Comparison of ENCODE assay signal across 19 mouse cellular contexts in genomic region chr6:40519408-40519807, GRCm38 (mm10). TPM values are rescaled to one million over a fixed set of nuclear protein-coding genes. Genes with fewer than 3 reads are reported as not detected.
DNase-seq lines count a peak whose midpoint lies in the region; TF ChIP-seq lines count a peak whose summit lies in the region.
"Had no signal": no experiment of that assay in that cellular context is flagged by ENCODE, and none has a peak within 500 bp of the region (broad histone marks: within the 10 kb centered on the region; RNA-seq: fewer than 3 reads in every experiment).

Prss37 (minus strand) TSS chr6:40519508.

- H3K27ac ChIP-seq in testis, adult 2 months (ENCODE audit: control insufficient read depth, insufficient read depth, low read depth, low read length): no peak within 1 kb of the TSS

- no peaks in the 10 kb centered on the region for H3K36me3 ChIP-seq in testis, adult 2 months (ENCODE audit: control insufficient read depth, insufficient read depth, low read length)
- H3K36me3 ChIP-seq: G1E had no signal

- no peak for TF ChIP-seq CTCF in testis, adult 2 months (IDR thresholded peaks at IDR 0.05; ENCODE audit: control insufficient read depth, insufficient read depth, insufficient replicate concordance, low read depth, low read length)

- H3K4me1 ChIP-seq in testis, adult 2 months (ENCODE audit: control insufficient read depth, insufficient read depth, low read length): no peaks in the 10 kb centered on the region

- no peaks in the 10 kb centered on the region for H3K27me3 ChIP-seq in testis, adult 2 months (ENCODE audit: control insufficient read depth, insufficient read depth, low read length)
- H3K27me3 ChIP-seq: CH12.LX, Patski had no signal

- H3K4me3 ChIP-seq in testis, adult 2 months (ENCODE audit: control insufficient read depth, low read depth, low read length): peak within 1 kb of the TSS; percentile 79

- DNase-seq in testis, postnatal 10 days (ENCODE audit: low spot score): no peak
- DNase-seq: adrenal gland, adult 2 months; adrenal gland, adult 8-10 months; adrenal gland, postnatal 10 days; adrenal gland, postnatal 14 days; adrenal gland, postnatal 25 days; adrenal gland, postnatal 36 days; B cell, adult 2 months; cerebellum, adult 11 months; cerebellum, adult 11-12 months; cerebellum, adult 18-20 months; cerebellum, adult 2 months had no signal

- no peak for TF ChIP-seq POLR2A in testis, adult 2 months (IDR thresholded peaks at IDR 0.05; ENCODE audit: control insufficient read depth, low read depth, low read length)

RNA-seq across cellular contexts. Expression of gene Prss37, which starts in this region (rescaled TPM):
- 233 and 273 TPM in 2 replicates for polyA plus RNA-seq in testis, adult 2 months (2012; rRNA removed)
- polyA plus RNA-seq: adrenal gland, adult 2 months; brain, embryonic 14.5 days; C2C12; CD4-positive, CD25-positive, alpha-beta regulatory T cell, adult 4 months; cerebellum, adult 2 months; G1E; Patski had no signal
